Mouse (Mus musculus) adrenal gland, adult 8-10 months (tissue): ENCODE data around the gene Zfp276. TPM values are rescaled to one million over a fixed set of nuclear protein-coding genes. Genes with fewer than 3 reads are reported as not detected.
"Not testable (repeated sequence)": the region's sequence is repeated elsewhere in the genome, so short reads cannot be mapped to it uniquely, and the experiment has no call there.

ENCODE experiments used
- DNase-seq: peaks from one replicate; pipeline ENCODE4 v3.0.0; 2022
- total RNA-seq, 4 experiments: library from RNA; stranded (reverse); gene quantifications; 2 replicates each; pipeline ENCODE4 v1.2.4; 2022

Zfp276 gene
- 10 to 100 TPM; 18.2 to 37.2 (median 27.8) TPM for total RNA-seq

GRCm38 (mm10) chr8:123254099-123254885, at the start of gene Zfp276, which contains the start of gene Vps9d1:
TSS of gene Zfp276 (plus strand) at chr8:123254195.
TSS of gene Vps9d1 (minus strand) at chr8:123254348.
- DNase-seq, result peak; percentile 71

- DNase-seq, result no peak
Measured at GRCm38 (mm10) chr8:123211876-123212275, 42.1 kb upstream of the Zfp276 start.

DNA sequence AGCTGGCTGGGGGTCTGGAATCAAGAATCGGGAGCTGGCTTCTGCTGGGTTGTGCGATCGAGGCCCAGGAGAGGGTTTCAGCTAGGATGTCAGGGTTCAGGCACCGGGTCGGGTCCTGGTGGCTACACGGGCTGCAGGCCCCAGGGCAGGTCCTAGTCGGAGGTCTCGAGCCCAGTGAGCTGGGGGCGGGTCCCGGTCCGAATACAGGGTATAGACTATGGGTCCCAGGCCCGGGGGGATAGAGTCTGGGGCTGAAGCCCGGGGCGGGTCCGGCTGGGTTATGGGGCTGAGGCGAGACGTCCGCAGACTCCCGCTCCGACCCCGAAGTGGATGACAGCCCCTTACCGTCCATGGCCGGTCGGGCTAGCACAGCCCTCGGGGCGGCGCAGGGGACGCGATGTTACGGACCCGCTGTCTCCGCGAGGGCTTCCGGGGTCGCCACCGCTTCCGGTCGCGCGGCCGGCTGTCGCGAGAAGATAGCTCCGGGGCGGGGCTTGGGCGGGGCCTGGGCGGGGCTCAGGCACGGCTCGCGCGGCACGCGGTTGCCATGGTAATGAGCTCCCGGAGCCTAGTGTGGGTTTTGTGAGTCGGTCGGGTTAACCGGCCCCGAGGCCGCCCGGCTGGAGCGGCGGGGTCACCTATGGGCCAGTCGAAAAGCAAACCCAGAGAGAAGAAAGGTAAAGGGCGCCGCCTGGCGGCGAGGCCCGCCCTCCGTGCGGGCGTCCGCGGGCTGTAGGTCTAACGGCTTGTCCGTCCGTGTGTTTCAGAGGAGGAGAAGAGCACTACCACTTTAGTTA, 41.5 kb upstream of the Zfp276 start, which contains the start of the genes Chmp1a and Spata33:
Gene Chmp1a, minus strand, starts transcription at position 443 of the 797 bp plus-strand sequence.
Gene Spata33, plus strand, starts transcription at position 512 of the 797 bp plus-strand sequence.
- DNase-seq, result peak; percentile 93

DNA sequence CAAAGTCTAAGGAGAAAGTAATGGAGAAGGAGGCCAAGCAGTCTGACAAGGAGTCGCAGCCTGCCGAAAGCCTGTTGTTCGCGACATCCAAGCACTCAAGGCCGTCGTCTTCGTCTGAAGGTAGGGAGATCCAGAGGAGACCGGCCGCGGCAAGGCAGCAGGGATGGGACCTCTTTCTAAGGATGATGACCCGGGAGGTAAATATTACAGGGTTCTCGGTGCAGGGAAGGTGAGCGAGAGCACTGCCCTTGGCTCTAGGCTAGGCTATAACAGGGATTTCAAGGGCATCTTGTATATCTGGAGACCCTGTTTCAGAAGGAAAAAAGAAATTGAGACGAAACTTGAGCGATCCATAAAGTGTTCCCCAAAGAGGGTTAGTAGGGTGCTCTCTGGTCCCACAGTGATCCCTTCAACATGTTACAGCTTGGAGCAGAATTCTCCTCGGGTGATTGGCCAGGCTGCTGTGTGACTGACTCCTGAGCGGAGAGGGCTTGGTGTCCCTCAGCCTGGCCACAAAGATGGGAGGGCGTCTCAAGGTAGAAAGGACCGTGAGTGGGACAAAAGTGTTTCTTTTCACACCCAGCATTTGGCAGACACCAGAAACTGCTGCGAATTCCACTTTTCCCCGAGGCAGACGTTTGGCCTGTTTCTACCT, 40.8 kb upstream of the Zfp276 start:
- no peak for DNase-seq

GRCm38 (mm10) chr8:123215430-123215829, 38.6 kb upstream of the Zfp276 start:
- DNase-seq, result no peak

GRCm38 (mm10) chr8:123220917-123221316, 33.1 kb upstream of the Zfp276 start:
- no peak for DNase-seq

- DNase-seq, result peak; percentile 90
Measured at GRCm38 (mm10) chr8:123224278-123225266, 29.4 kb upstream of the Zfp276 start, which contains the start of gene Cdk10. TSS of gene Cdk10 (plus strand) at chr8:123224842.

GRCm38 (mm10) chr8:123228416-123228815, 25.6 kb upstream of the Zfp276 start:
- DNase-seq, result no peak

GRCm38 (mm10) chr8:123230326-123230725, 23.7 kb upstream of the Zfp276 start:
- DNase-seq, result not testable (repeated sequence)

GRCm38 (mm10) chr8:123231742-123232141, 22.3 kb upstream of the Zfp276 start:
- no peak for DNase-seq

- no peak for DNase-seq
Measured at GRCm38 (mm10) chr8:123232553-123232952, 21.4 kb upstream of the Zfp276 start.

- DNase-seq, result no peak
Measured at GRCm38 (mm10) chr8:123233300-123233699, 20.7 kb upstream of the Zfp276 start.

- no peak for DNase-seq
Measured at GRCm38 (mm10) chr8:123233760-123234159, 20.2 kb upstream of the Zfp276 start.

DNA sequence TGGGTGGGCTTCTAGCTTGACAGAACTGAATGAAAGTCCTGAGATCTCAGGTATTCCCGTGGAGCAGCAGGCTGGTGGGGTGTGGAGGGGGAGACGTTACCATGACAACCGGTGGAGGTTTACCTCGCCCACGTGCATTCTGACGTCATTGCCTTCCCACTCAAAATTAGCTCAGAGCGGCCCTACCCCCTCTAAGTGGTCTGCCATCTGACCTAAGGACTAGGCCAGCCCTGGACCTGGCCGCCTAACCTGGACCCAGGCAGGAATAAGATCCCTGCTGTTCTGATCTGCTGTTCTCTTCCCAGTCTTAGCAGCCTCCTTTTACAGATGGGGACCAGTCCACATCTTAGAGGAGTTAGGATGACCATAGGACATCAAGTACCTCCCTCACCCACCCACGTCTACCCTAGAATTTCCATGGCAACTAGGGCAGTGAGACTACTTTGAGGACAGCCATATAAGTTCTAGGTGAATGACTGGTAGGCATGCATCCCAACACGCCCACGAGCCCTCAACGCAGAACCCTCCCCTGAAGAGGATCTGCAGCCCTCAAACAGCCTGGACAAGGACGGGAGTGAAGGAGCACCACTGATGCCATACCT, 19.0 kb upstream of the Zfp276 start:
- no peak for DNase-seq

DNA sequence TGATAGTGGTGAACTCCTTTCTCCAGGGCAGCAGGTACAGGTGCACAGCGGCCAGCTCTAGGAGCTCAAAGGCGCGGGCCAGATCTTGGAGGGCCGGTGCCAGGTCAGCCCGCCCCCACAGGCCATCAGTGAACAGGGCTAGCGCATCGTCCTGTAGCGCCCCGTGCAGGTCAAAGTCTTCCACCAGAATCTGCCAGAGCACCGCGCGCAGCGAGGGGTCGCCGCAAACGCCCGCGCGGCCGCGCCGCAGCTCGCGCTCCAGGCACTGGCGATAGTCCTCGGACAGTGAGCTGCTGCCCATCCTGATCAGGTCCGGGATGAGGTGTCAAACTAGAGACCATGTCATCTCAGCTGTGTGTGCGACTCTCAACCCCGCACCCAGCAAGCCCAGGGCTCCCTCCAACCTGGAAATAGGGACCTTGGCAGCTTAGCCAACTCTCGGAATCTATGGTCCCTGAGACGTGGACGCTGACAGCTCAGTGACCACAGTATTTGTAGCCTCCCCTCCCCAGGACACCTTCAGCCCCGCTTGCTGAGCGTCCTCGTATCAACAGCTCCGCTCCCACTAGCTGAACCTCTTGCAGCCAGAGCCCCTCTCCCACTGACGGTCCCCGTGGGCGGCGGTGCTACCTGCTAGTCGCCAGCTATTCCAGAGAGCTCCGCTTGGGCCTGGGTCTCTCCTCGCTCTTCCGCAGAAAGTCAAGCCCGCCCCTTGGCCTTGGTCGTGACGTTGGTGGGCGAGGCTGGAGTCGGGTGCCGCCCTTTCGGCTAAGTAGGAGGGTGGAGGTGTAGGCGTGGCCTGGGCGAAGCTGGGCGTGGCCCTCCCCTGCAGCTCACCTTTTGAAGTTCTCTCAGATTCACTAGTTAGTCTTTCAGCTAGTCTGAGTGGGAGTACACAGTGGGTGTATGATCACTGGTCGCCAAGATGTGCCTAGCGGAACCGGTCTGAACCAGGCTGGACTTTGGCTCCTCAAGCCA, 18.2 kb upstream of the Zfp276 start, which contains the start of gene Spata2l:
Gene Spata2l, minus strand, starts transcription at position 714 of the 978 bp plus-strand sequence.
- peak; percentile 89 for DNase-seq

DNA sequence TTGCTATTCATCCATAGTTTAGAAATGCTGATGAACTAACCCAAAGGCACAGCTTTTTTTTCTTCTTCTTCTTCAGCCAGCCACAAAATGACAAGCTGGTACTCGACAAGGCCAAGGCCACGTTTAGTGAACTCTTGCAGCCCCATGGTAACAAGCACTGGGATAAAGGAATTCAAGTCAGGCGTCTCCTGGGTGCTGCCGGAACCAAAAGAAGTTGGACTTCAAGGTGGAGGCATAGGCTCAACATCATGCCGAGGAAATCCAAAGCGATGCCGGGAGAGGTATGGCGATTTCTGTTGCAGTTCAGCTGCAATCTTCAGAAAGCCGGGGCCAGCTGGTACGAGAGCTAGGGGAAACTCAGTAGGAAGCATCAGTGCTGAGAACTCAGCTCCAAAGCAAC, 14.6 kb upstream of the Zfp276 start:
- DNase-seq, result peak; percentile 57

DNA sequence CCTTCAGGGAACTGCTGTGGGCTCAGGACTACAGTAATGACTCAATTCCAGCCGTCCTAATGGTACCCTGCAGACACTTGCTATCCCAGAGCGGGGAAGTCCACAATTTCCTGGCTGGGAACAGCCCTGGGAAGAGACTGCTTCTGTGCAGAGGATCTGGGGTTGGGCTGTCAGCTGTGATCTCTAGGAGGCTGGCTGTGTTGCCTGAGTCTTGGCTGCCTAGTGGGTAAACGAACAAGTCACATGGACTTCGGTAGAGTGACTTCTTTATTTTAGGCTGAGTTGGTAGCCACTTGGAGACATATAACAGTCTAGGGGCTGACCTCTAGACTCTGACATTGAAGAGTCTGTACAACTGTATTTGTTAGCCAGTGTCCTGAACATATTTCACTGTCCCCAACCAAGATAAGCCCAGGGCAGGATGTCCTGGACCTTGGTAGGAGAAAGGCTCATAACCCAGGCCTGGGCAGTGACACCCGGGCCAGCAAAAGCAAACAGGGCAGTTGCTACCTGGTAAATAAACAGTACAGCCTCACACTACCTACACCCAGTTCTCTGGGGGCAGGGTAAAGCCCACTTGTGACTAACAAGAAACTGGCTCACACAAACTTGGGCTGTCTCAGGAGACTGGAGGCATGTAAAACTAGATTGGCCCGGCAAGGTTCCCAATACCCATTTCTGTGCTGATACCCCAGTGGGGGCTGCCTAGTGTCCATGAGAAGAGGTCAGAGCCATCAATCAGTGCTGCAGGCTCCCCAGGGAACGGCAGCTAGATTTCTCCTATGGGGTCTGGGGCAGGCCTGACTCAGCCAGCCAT, 11.7 kb upstream of the Zfp276 start:
- no peak for DNase-seq

DNA sequence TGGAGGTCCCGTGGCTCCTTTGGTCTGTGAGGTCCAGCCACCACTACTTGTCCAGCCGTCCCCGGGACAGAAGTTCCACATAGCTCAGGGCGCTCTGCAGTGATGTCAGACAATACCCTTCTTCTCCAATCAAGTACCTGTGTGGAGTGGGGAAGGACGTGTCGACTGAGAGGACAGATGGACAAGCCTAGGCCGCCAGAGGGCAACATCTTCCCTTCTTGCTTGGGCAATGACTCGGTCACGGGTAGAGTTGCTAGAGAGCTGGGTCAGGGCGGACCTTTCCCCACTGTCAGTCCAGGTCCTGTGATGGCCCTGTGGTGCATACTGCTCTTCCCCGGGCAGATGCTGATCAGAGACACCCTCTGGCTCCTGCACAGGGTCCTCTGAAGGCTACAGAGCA, 10.9 kb upstream of the Zfp276 start:
- DNase-seq, result no peak

GRCm38 (mm10) chr8:123244382-123244781, 9.6 kb upstream of the Zfp276 start:
- no peak for DNase-seq
